Mouse (Mus musculus): Measurements from ENCODE around the gene Golga5. TPM values are rescaled to one million over a fixed set of nuclear protein-coding genes. Genes with fewer than 3 reads are reported as not detected.

Golga5 gene
- total and polyA plus RNA-seq, 3 experiments = 25.9 to 29.3 TPM; not detected in 1

DNA sequence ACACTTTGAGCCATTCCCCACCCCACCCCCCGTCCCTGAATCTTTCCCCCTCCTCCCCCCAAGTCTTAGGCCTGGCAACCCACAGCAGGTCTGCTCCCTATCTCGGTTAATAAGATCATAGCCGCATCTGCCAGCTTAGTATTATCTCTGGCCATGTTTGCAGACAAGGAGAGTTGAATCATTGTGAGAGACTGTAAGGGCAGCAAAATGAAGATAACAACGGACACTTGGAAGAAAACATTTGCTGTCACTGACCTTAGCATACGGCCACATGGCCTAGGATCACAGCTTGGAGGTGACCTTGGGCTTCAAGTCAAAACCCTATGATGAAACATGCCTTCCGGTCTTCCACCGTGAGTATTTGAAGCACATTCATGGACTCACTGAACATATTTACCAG, 28.4 kb upstream of the Golga5 start (continued):
- TF ChIP-seq BHLHE40 (IDR thresholded peaks at IDR 0.05; ENCODE audit: borderline replicate concordance, low read depth, low read length) = no peak
- TF ChIP-seq ZMIZ1 (IDR thresholded peaks at IDR 0.05; ENCODE audit: low read depth, low read length) = no peak
- no peak for TF ChIP-seq USF2 (IDR thresholded peaks at IDR 0.05; ENCODE audit: borderline replicate concordance in 1 of 2, insufficient read depth in 1 of 2, low read depth in 1 of 2, low read length in 2 of 2)
- TF ChIP-seq NRF1 (IDR thresholded peaks at IDR 0.05; ENCODE audit: insufficient read depth, low read depth, low read length, poor library complexity, severe bottlenecking) = no peak
- TF ChIP-seq MEF2A (IDR thresholded peaks at IDR 0.05; ENCODE audit: extremely low read depth, insufficient replicate concordance, low read depth, low read length, poor library complexity, severe bottlenecking) = no peak
- TF ChIP-seq MXI1 (IDR thresholded peaks at IDR 0.05; ENCODE audit: low read depth, low read length) = no peak
- TF ChIP-seq RAD21 (IDR thresholded peaks at IDR 0.05; ENCODE audit: low read depth, low read length) = no peak
- TF ChIP-seq ZKSCAN1 (IDR thresholded peaks at IDR 0.05; ENCODE audit: low read depth, low read length) = no peak
- TF ChIP-seq MYB (IDR thresholded peaks at IDR 0.05; ENCODE audit: low read depth, low read length) = no peak
- peak; percentile 78 for TF ChIP-seq RCOR1 (IDR thresholded peaks at IDR 0.05; ENCODE audit: low read depth, low read length)
- no peak for TF ChIP-seq GABPA (IDR thresholded peaks at IDR 0.05; ENCODE audit: low read depth, low read length)

DNA sequence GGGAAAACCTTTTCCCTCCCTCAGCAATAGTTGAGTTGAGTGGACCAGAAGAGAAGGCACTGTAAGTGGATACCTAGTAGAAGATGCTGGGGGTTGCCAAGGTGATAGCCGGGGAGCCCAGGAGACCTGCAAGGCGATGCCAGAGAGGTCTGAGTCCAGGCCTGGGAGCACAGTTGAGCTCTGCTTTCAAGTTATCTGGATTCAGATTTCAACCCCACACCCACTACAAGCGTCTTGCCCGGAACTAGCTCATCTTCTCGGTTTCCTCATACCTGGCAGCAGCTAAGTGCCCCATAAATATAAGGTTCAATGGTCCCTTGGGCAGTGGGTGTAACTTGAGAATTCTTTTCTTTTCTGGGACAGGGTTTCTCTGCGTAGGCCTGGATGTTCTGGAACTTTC, 27.8 kb upstream of the Golga5 start:
- Histone ChIP-seq H3K27me3 (ENCODE audit: control insufficient read depth in 1 of 2, insufficient read depth in 2 of 2, low read length in 2 of 2) (no peaks in the 10 kb centered on the region), H3K4me1 (ENCODE audit: control insufficient read depth in 1 of 2, insufficient read depth in 2 of 2, low read length in 2 of 2) (peaks cover 8 to 35% of the 10 kb centered on the region in 2 experiments), H3K79me2 (ENCODE audit: control insufficient read depth, insufficient read depth, low read length, poor library complexity) (no peaks in the 10 kb centered on the region), H3K9ac (ENCODE audit: control insufficient read depth, low read depth, low read length, poor library complexity, severe bottlenecking) (no peak overlapping the region), H3K27ac (ENCODE audit: control insufficient read depth, low read depth, low read length) (no peak overlapping the region), H3K9me3 (replicated peaks; ENCODE audit: insufficient read depth, low read length) (no peaks in the 10 kb centered on the region), H3K36me3 (ENCODE audit: control insufficient read depth in 1 of 2, insufficient read depth in 2 of 2, low read length in 2 of 2) (peaks cover 0 to 27% of the 10 kb centered on the region in 2 experiments; a peak in 2 of 4 replicates), H3K4me3 (ENCODE audit: control insufficient read depth in 1 of 2, insufficient read depth in 1 of 2, low read depth in 2 of 2, low read length in 2 of 2) (no peak overlapping the region)
- DNase-seq (ENCODE audit: low read depth, low spot score) = no peak
- TF ChIP-seq MYB (IDR thresholded peaks at IDR 0.05; ENCODE audit: low read depth, low read length) (no peak), RCOR1 (IDR thresholded peaks at IDR 0.05; ENCODE audit: low read depth, low read length) (no peak), RAD21 (IDR thresholded peaks at IDR 0.05; ENCODE audit: low read depth, low read length) (no peak), ZMIZ1 (IDR thresholded peaks at IDR 0.05; ENCODE audit: low read depth, low read length) (no peak), MYC (IDR thresholded peaks at IDR 0.05; ENCODE audit: low read depth, low read length) (no peak), GABPA (IDR thresholded peaks at IDR 0.05; ENCODE audit: low read depth, low read length) (no peak), JUND (IDR thresholded peaks at IDR 0.05; ENCODE audit: low read depth, low read length) (no peak), ZNF384 (IDR thresholded peaks at IDR 0.05; ENCODE audit: low read depth, low read length) (no peak)

DNA sequence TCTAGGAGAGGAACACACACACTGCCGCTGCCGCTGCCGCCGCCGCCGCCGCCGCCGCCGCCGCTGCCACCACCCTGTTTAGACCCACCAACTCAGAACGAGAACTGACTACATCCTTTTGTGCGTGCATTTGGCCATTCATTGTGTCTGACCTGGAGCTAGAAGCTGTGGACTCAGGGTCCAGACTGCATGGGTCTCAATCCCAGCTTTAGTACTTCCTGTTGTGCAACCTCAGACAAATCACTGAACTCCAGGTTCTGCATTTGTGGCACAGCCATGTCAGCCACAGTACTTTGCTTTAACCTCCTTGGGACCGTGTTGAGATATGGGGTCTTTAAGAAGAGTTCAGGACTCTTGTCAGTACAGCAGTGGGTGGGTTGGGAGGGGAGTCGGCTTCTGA, 26.3 kb upstream of the Golga5 start:
- H3K27me3 ChIP-seq (ENCODE audit: control insufficient read depth in 1 of 2, insufficient read depth in 2 of 2, low read length in 2 of 2) = no peaks in the 10 kb centered on the region
- TF ChIP-seq GATA1 (IDR thresholded peaks at IDR 0.05; ENCODE audit: low read depth, low read length) = no peak
- TF ChIP-seq RCOR1 (IDR thresholded peaks at IDR 0.05; ENCODE audit: low read depth, low read length) = peak; percentile 90
- no peak overlapping the region for H3K27ac ChIP-seq (ENCODE audit: control insufficient read depth, low read depth, low read length)
- no peaks in the 10 kb centered on the region for H3K79me2 ChIP-seq (ENCODE audit: control insufficient read depth, insufficient read depth, low read length, poor library complexity)
- H3K9ac ChIP-seq (ENCODE audit: control insufficient read depth, low read depth, low read length, poor library complexity, severe bottlenecking) = no peak overlapping the region
- peaks cover 0 to 27% of the 10 kb centered on the region in 2 experiments; a peak in 2 of 4 replicates for H3K36me3 ChIP-seq (ENCODE audit: control insufficient read depth in 1 of 2, insufficient read depth in 2 of 2, low read length in 2 of 2)
- no peak overlapping the region for H3K4me3 ChIP-seq (ENCODE audit: control insufficient read depth in 1 of 2, insufficient read depth in 1 of 2, low read depth in 2 of 2, low read length in 2 of 2)
- DNase-seq (ENCODE audit: low read depth, low spot score) = no peak
- H3K9me3 ChIP-seq (replicated peaks; ENCODE audit: insufficient read depth, low read length) = no peaks in the 10 kb centered on the region
- H3K4me1 ChIP-seq (ENCODE audit: control insufficient read depth in 1 of 2, insufficient read depth in 2 of 2, low read length in 2 of 2) = peaks cover 8 to 35% of the 10 kb centered on the region in 2 experiments
